Mouse (Mus musculus) bone marrow, adult 2 months (tissue): ENCODE results near the gene Col13a1. TPM values are rescaled to one million over a fixed set of nuclear protein-coding genes. Genes with fewer than 3 reads are reported as not detected.
A peak's percentile ranks its signal among the peaks of the same experiment; 100 is the strongest.

Experiments used
- H3K27ac ChIP-seq: fragments of 200-500 bp; 2 replicates; pipeline ENCODE4 v1.5.1; 2012; ENCODE audit warnings: low read depth, mild to moderate bottlenecking, control low read depth, inconsistent platforms, low read length; ENCODE audit not compliant: control insufficient read depth, poor library complexity, insufficient read depth
- H3K4me1 ChIP-seq: fragments of 200-500 bp; 2 replicates; pipeline ENCODE4 v1.6.1; 2011; ENCODE audit warnings: low read length; ENCODE audit not compliant: control insufficient read depth, insufficient read depth
- H3K4me3 ChIP-seq: fragments of 200-500 bp; replicated peaks from 2 replicates; pipeline ENCODE3; 2011; ENCODE audit warnings: mild to moderate bottlenecking, low read depth, low read length, control low read depth; ENCODE audit not compliant: control insufficient read depth
- CTCF ChIP-seq: fragments of 200-500 bp; IDR thresholded peaks from 2 replicates; pipeline ENCODE4 v1.5.1; 2011; ENCODE audit warnings: low read length, control low read depth; ENCODE audit not compliant: control insufficient read depth, insufficient read depth
- POLR2A ChIP-seq: fragments of 200-500 bp; IDR thresholded peaks from 2 replicates; pipeline ENCODE4 v1.6.1; 2011; ENCODE audit warnings: low read depth, mild to moderate bottlenecking, control low read depth, low read length, borderline replicate concordance; ENCODE audit not compliant: control insufficient read depth
- WGBS: fragments of 180-500 bp; shearing (Covaris S2); methylation state at CpG from one replicate; pipeline ENCODE4 v1.1.7; 2018; 5-methylcytosine and 5-hydroxymethylcytosine counted together
- polyA plus RNA-seq: library from polyadenylated mRNA; stranded (reverse); fragments of >200 nt; gene quantifications from 2 replicates; pipeline ENCODE4 v1.2.4, GENCODE M21; 2011; ENCODE audit warnings: low replicate concordance; ENCODE audit not compliant: missing spikeins, insufficient read depth, insufficient read length

Gene Col13a1
- polyA plus RNA-seq, 1 experiment, result not detected

DNA sequence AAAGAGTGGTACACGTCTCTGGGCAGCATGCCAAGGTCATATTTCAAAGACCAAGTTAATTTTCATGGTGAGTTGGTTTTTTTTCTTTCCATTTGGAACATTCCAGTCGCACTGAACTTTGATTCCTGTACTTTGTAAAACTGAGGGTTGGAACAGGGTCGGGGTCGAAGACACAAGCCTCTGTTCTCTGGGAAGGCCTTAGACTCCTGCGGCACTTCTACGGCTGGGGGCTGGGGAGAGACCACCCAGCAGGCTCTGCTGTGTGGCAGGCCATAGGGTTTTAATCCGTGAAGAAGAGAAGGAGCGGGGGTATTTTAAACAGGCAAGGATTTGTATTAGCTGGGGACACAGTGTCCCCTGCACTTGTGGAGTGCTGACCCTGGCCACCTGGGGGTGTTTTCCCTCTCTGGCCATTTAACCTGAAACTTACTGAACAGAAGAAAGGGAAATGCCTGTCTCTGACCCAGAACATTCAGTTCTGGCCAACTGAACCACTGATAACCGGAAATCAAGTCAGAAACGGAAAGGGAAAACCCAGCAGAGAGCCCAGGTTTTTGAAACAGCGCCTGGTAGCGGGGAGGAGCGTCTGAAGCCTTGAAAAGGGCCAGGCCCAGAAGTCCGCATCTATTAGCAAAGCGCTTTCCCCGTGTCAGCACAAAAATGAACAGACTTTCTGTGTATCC is 152.0 kb downstream of the Col13a1 start:
- Histone ChIP-seq H3K4me1 (no peaks in the 10 kb centered on the region), H3K27ac (no peak overlapping the region), H3K4me3 (no peak overlapping the region)
- 54% methylated on average over 16 of the region's 16 CpGs for WGBS
- TF ChIP-seq POLR2A (no peak), CTCF (no peak)

- TF ChIP-seq POLR2A, result no peak
- TF ChIP-seq CTCF, result no peak
- Histone ChIP-seq H3K4me1 (no peaks in the 10 kb centered on the region), H3K4me3 (no peak overlapping the region), H3K27ac (no peak overlapping the region)
- WGBS, result 50% methylated on average over 13 of the region's 13 CpGs
Observed at GRCm38 (mm10) chr10:61825979-61826752, 152.7 kb downstream of the Col13a1 start.

DNA sequence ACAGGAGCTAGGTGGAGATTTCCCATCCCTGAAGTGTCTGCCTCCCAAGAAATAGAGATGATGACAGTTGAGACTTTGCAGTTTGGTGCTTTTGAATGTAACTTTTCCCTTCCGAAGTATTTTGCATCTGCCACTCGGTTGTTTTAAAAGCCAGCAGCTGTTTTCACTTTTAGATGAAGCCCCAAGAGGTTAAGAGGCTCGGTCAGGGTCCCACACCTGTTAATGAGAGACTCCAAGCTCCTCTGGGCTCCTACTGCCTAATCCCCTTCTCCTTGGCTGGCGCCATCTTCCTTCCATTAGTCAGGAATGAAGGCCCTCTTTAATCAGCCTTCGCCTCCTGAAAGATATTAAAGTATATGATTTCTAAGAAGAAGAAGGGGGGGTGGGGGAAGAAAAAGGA is 153.4 kb downstream of the Col13a1 start:
- Histone ChIP-seq H3K27ac (no peak overlapping the region), H3K4me1 (no peaks in the 10 kb centered on the region), H3K4me3 (no peak overlapping the region)
- TF ChIP-seq POLR2A, result no peak
- no peak for TF ChIP-seq CTCF
- WGBS, result 42% methylated on average over 5 of the region's 5 CpGs

- Histone ChIP-seq H3K27ac (no peak overlapping the region), H3K4me1 (no peaks in the 10 kb centered on the region; the same call in 1 of the 2 replicates), H3K4me3 (no peak overlapping the region)
- WGBS, result 82% methylated on average over 4 of the region's 4 CpGs
- TF ChIP-seq POLR2A (no peak), CTCF (no peak)
Observed at GRCm38 (mm10) chr10:61823731-61824115, 155.2 kb downstream of the Col13a1 start.

GRCm38 (mm10) chr10:61822968-61823730 is 155.8 kb downstream of the Col13a1 start:
- Histone ChIP-seq H3K27ac (no peak overlapping the region), H3K4me1 (no peaks in the 10 kb centered on the region; the same call in 1 of the 2 replicates), H3K4me3 (no peak overlapping the region)
- TF ChIP-seq CTCF (no peak), POLR2A (no peak)
- 81% methylated on average over 7 of the region's 7 CpGs for WGBS

- 38% methylated on average over 9 of the region's 9 CpGs for WGBS
- no peak overlapping the region for H3K4me3 ChIP-seq
- TF ChIP-seq POLR2A (no peak), CTCF (peak; percentile 32; the same call in 1 of the 2 replicates)
- H3K27ac ChIP-seq, result no peak overlapping the region
- H3K4me1 ChIP-seq, result no peaks in the 10 kb centered on the region; the same call in 1 of the 2 replicates
Observed at GRCm38 (mm10) chr10:61820050-61820449, 158.9 kb downstream of the Col13a1 start.

GRCm38 (mm10) chr10:61811987-61812386 is 166.9 kb downstream of the Col13a1 start:
- H3K4me3 ChIP-seq, result no peak overlapping the region
- 68% methylated on average over 5 of the region's 5 CpGs for whole genome bisulfite sequencing
- H3K4me1 ChIP-seq, result no peaks in the 10 kb centered on the region; the same call in 1 of the 2 replicates
- TF ChIP-seq CTCF (no peak), POLR2A (no peak)
- H3K27ac ChIP-seq, result no peak overlapping the region

GRCm38 (mm10) chr10:61798133-61798576 is 180.8 kb downstream of the Col13a1 start:
- 84% methylated on average over 15 of the region's 15 CpGs for WGBS
- TF ChIP-seq CTCF (no peak), POLR2A (no peak)
- Histone ChIP-seq H3K4me1 (no peaks in the 10 kb centered on the region), H3K4me3 (no peak overlapping the region), H3K27ac (no peak overlapping the region)
